Mouse (Mus musculus) liver, adult 2 months (tissue): ENCODE data around the gene Otulinl.

Source experiments
- CTCF ChIP-seq: fragments of 200-500 bp; IDR thresholded peaks from 2 replicates; pipeline ENCODE4 v1.5.1; 2011; ENCODE audit warnings: low read depth, low read length, control low read depth
- POLR2A ChIP-seq: fragments of 200-500 bp; IDR thresholded peaks from 2 replicates; pipeline ENCODE4 v1.6.1; 2011; ENCODE audit warnings: low read length, control low read depth; ENCODE audit not compliant: insufficient read depth; ENCODE audit errors: extremely low read depth

DNA sequence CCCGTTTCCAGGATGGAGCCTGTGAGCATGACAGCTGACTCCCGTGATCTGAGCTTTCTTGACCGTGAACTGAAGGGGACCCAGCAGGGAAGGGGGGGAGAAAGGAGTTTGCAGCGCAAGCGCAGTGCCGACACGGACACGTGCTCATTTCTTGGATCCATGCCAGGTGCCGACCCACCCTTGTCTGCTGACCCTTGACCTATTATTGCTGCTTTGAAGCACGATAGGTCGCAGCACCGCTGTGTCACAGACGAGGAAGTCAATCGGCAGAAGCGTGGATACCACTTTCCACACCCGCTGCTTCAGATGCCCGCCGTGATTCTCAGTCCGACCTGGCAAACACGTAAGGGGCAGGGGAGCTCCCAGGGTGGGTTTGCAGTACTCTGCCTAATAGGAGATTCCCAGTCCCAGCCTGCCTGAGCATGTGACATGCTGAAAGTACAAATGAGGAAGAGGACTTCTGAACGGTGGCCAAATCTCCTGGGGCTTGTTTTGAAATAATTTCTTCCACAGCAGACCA, 15.9 kb downstream of the Otulinl start:
- no peak for TF ChIP-seq CTCF
- TF ChIP-seq POLR2A = no peak
